Mouse (Mus musculus) E14TG2a.4 (cell line): ENCODE measurements at regions not wholly inside any gene's neighbourhood (a gene's known extent, or its start where the extent isn't known, plus 50 kb on each side); places are given as distances from the start of the nearest gene placed in this dataset.

Experiments used
- CTCF ChIP-seq: conservative IDR thresholded peaks from 2 replicates; pipeline ENCODE4 v1.5.1; 2014; ENCODE audit warnings: low read length
- POU5F1 ChIP-seq: IDR thresholded peaks from 2 replicates; pipeline ENCODE4 v1.6.1; 2014; ENCODE audit warnings: low read length, borderline replicate concordance

GRCm38 (mm10) chr14:111396803-111397202 is 278.1 kb upstream of the Slitrk5 start:
- TF ChIP-seq CTCF (no peak), POU5F1 (no peak)
